In genomic region chr13:99052076-99052475, GRCm38 (mm10) we compare ENCODE assay signal across 16 mouse cellular contexts.
"Had no signal": no experiment of that assay in that cellular context is flagged by ENCODE, and none has a peak within 500 bp of the region (broad histone marks: within the 10 kb centered on the region; RNA-seq: fewer than 3 reads in every experiment).

No protein-coding gene starts in this region.

- H3K9me3 ChIP-seq: neural tube, embryonic 13.5 days; neural tube, embryonic 15.5 days; stomach, embryonic 15.5 days had no signal

- H3K4me1 ChIP-seq: stomach, embryonic 15.5 days had no signal

- DNase-seq: retina, postnatal 1 day; right cerebral cortex, adult 18-20 months; right cerebral cortex, postnatal 14 days; right cerebral cortex, postnatal 25 days; right cerebral cortex, postnatal 4 days; spleen, adult 18-20 months; thymus, adult 18-20 months; thymus, adult 2 months; thymus, postnatal 14 days; thymus, postnatal 25 days; thymus, postnatal 36 days; thymus, postnatal 4 days had no signal

- H3K4me3 ChIP-seq: neural tube, embryonic 13.5 days; neural tube, embryonic 15.5 days; stomach, embryonic 15.5 days had no signal

- H3K27ac ChIP-seq: neural tube, embryonic 13.5 days; neural tube, embryonic 15.5 days; stomach, embryonic 15.5 days; stomach, postnatal 0 days had no signal

- H3K27me3 ChIP-seq: neural tube, embryonic 13.5 days; neural tube, embryonic 15.5 days; stomach, embryonic 15.5 days had no signal

- H3K36me3 ChIP-seq: neural tube, embryonic 13.5 days; neural tube, embryonic 15.5 days; stomach, embryonic 15.5 days had no signal
